Mouse (Mus musculus): ENCODE data around the gene Six4. TPM values are rescaled to one million over a fixed set of nuclear protein-coding genes. Genes with fewer than 3 reads are reported as not detected.

Gene Six4
- polyA plus RNA-seq, 1 experiment from 2014 or later: 0.18 TPM

DNA sequence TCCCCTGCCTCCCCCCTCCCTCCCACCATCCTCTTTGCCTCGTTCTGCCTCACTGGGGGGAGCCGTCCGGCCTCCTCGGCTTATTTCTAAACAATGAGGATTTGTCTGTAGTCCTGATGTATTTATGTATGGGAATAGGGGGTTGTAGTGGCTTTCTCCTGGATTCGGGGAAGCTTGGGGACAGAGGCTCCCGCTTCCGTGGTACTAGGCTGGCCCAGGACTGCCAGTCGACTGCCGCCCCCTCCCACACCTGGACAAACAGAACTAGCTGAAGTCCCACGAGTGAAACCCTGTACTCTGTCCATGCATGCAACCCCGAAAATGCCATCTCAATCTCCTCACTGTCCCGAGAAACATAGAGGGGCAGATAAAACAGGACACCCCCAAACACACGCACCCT, 63.0 kb downstream of the Six4 start:
- no peak for ATAC-seq
- under 1% methylated on average over 13 of the region's 13 CpGs for WGBS
- peaks cover 66% of the 10 kb centered on the region for H3K27me3 ChIP-seq (ENCODE audit: control insufficient read depth, insufficient read depth, low read depth, low read length)
- H3K9me3 ChIP-seq (replicated peaks; ENCODE audit: control insufficient read depth, low read length, poor library complexity, severe bottlenecking): no peaks in the 10 kb centered on the region; the same call in 1 of the 2 replicates
- H3K4me1 ChIP-seq (ENCODE audit: control insufficient read depth, insufficient read depth, low read length): peaks cover 9% of the 10 kb centered on the region; the same call in 1 of the 2 replicates
- H3K4me3 ChIP-seq (ENCODE audit: low read depth, low read length): no peak overlapping the region
- H3K9ac ChIP-seq (ENCODE audit: low read depth, low read length): no peak overlapping the region
- no peak overlapping the region for H3K27ac ChIP-seq (ENCODE audit: low read length)
- no peak overlapping the region for H3K4me2 ChIP-seq (ENCODE audit: low read length)
- H3K36me3 ChIP-seq (ENCODE audit: control insufficient read depth, insufficient read depth, low read length): no peaks in the 10 kb centered on the region

Other genes with a start within 250 kb of the Six4 start
- 0.85 and 2.1 TPM in 2 replicates for gene Six6, start 173.6 kb downstream of the Six4 start, polyA plus RNA-seq (2015; fragmentation: Nextera tagmentation; extraction: Ambion mirVana)
- gene 4930447C04Rik, start 172.7 kb downstream of the Six4 start, polyA plus RNA-seq (2015; fragmentation: Nextera tagmentation; extraction: Ambion mirVana): 5.0 and 6.1 TPM in 2 replicates
- gene Six1, start 59.6 kb downstream of the Six4 start, polyA plus RNA-seq (2015; fragmentation: Nextera tagmentation; extraction: Ambion mirVana): 0.41 and 0.62 TPM in 2 replicates
- gene Mnat1, start 10.3 kb upstream of the Six4 start, polyA plus RNA-seq (2015; fragmentation: Nextera tagmentation; extraction: Ambion mirVana): 15.9 and 18.4 TPM in 2 replicates
- gene Trmt5, start 173.3 kb upstream of the Six4 start, polyA plus RNA-seq (2015; fragmentation: Nextera tagmentation; extraction: Ambion mirVana): 16.6 and 17.9 TPM in 2 replicates
- 9.9 and 11.1 TPM in 2 replicates for gene Slc38a6, start 173.3 kb upstream of the Six4 start, polyA plus RNA-seq (2015; fragmentation: Nextera tagmentation; extraction: Ambion mirVana)

Data from midbrain, embryonic 16.5 days (tissue).